ENCODE assay signal across 8 mouse cellular contexts in the genomic region with DNA sequence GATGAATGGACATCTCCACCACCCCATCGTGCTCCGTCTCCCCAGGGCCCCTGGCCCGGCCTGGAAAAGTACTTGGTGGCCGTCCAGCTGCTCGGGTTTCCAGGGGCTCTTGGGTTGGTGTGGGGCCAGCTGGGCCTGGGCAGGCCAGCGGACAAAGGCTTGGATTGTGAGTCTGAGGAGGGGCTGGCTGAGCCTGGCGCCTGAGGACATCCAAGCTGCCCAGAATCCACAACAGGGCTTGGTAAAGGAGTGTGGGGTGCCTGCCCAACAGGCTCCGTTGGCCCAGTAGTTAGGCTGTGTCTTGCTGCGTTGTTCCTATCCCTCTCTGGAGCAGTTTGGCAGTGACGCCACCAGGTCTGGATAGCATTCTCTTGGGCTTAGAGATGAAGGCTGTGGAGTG. TPM values are rescaled to one million over a fixed set of nuclear protein-coding genes. Genes with fewer than 3 reads are reported as not detected.
A peak's percentile ranks its signal among the peaks of the same experiment; 100 is the strongest.
DNase-seq lines count a peak whose midpoint lies in the region; TF ChIP-seq lines count a peak whose summit lies in the region.

No protein-coding gene starts in this region.

- intact Hi-C loops in left cerebral cortex, postnatal 25 days (cut with DNase I): no loop called here

- no peaks in the 10 kb centered on the region for H3K27me3 ChIP-seq in ES-Bruce4 (ENCODE audit: control insufficient read depth, insufficient read depth, low read length, poor library complexity, severe bottlenecking)
- H3K27me3 ChIP-seq in cerebellum, adult 2 months (ENCODE audit: control insufficient read depth, insufficient read depth, low read length): no peaks in the 10 kb centered on the region

- H3K36me3 ChIP-seq in ES-Bruce4 (ENCODE audit: control insufficient read depth, insufficient read depth, low read length, poor library complexity, severe bottlenecking): no peaks in the 10 kb centered on the region

- 0 out of 2 replicates have a peak overlapping the region, but pooled peaks have one; percentile 9 for H3K4me3 ChIP-seq in ES-Bruce4 (ENCODE audit: low read depth, low read length)
- peak overlapping the region; percentile 22 for H3K4me3 ChIP-seq in cerebellum, adult 2 months (replicated peaks; ENCODE audit: insufficient read depth, low read depth, low read length)

- no peaks in the 10 kb centered on the region for H3K9me3 ChIP-seq in ES-Bruce4 (replicated peaks; ENCODE audit: control insufficient read depth, insufficient read depth, low read length, poor library complexity, severe bottlenecking)

- peak; percentile 61 to 75 for DNase-seq in cerebellum, adult 2 months
- peak; percentile 76 to 77 for DNase-seq in frontal cortex, postnatal 36 days (ENCODE audit: low spot score in 2 of 2)
- DNase-seq in left cerebral cortex, postnatal 25 days (ENCODE audit: low spot score in 2 of 2): peak; percentile 69 to 83
- peak; percentile 69 to 70 for DNase-seq in right cerebral cortex, adult 2 months (ENCODE audit: low spot score in 2 of 2)
- no peak for DNase-seq in lung, postnatal 14 days
- DNase-seq in kidney, postnatal 36 days: no peak
- DNase-seq in gastrocnemius, postnatal 25 days: no peak

- TF ChIP-seq POLR2A in ES-Bruce4 (IDR thresholded peaks at IDR 0.05; ENCODE audit: insufficient read depth, low read length): no peak
- no peak for TF ChIP-seq POLR2A in cerebellum, adult 2 months (IDR thresholded peaks at IDR 0.05; ENCODE audit: borderline replicate concordance, insufficient read depth, low read length)

- no peak overlapping the region for H3K9ac ChIP-seq in ES-Bruce4 (ENCODE audit: low read depth, poor library complexity, severe bottlenecking)

- no peaks in the 10 kb centered on the region for H3K4me1 ChIP-seq in ES-Bruce4 (ENCODE audit: control insufficient read depth, insufficient read depth, low read length)
- peaks cover 3% of the 10 kb centered on the region; the same call in 1 of the 2 replicates for H3K4me1 ChIP-seq in cerebellum, adult 2 months (ENCODE audit: control insufficient read depth, insufficient read depth, low read length)

- TF ChIP-seq CTCF in ES-Bruce4 (IDR thresholded peaks at IDR 0.05; ENCODE audit: low read depth, low read length): no peak
- no peak for TF ChIP-seq CTCF in cerebellum, adult 2 months (IDR thresholded peaks at IDR 0.05; ENCODE audit: borderline replicate concordance, insufficient read depth, low read depth, low read length)

- 15% methylated on average over 10 of the region's 10 CpGs for WGBS in cerebellum, adult 2 months

- H3K27ac ChIP-seq in ES-Bruce4 (ENCODE audit: insufficient read depth, low read length): no peak overlapping the region
- no peak overlapping the region for H3K27ac ChIP-seq in cerebellum, adult 2 months (ENCODE audit: insufficient read depth, low read length)

- TF ChIP-seq EP300 in ES-Bruce4 (IDR thresholded peaks at IDR 0.05; ENCODE audit: insufficient read depth, low read depth, low read length): no peak

RNA-seq across cellular contexts. Expression of a gene that starts 6.0 kb away (rescaled TPM):
- polyA plus RNA-seq in ES-Bruce4 (2011; ENCODE audit: insufficient read depth, insufficient read length, low read depth, missing spikeins): 6.0 and 6.9 TPM in 2 replicates
- polyA plus RNA-seq in cerebellum, adult 2 months (2012; rRNA removed): 138 and 172 TPM in 2 replicates
- total RNA-seq in left cerebral cortex, postnatal 25 days (2021): 10 to 100 TPM; 86.8 to 87.2 TPM
- under 1 TPM in 1 of 2 experiments, not detected in 1; 0.28 TPM for total RNA-seq in gastrocnemius, postnatal 25 days (2021)

RNA-seq across cellular contexts. Expression of a gene that starts 6.1 kb away (rescaled TPM):
- 12.5 and 13.3 TPM in 2 replicates for polyA plus RNA-seq in ES-Bruce4 (2011; ENCODE audit: insufficient read depth, insufficient read length, low read depth, missing spikeins)
- 226 and 240 TPM in 2 replicates for polyA plus RNA-seq in cerebellum, adult 2 months (2012; rRNA removed)
- 100 to 1,000 TPM; 133 to 134 TPM for total RNA-seq in left cerebral cortex, postnatal 25 days (2021)
- total RNA-seq in gastrocnemius, postnatal 25 days (2021): 1 to 10 TPM; 6.4 to 7.1 TPM

RNA-seq across cellular contexts. Expression of a gene that starts 14.5 kb away (rescaled TPM):
- 41.6 and 51.5 TPM in 2 replicates for polyA plus RNA-seq in ES-Bruce4 (2011; ENCODE audit: insufficient read depth, insufficient read length, low read depth, missing spikeins)
- 34.0 and 38.7 TPM in 2 replicates for polyA plus RNA-seq in cerebellum, adult 2 months (2012; rRNA removed)
- total RNA-seq in left cerebral cortex, postnatal 25 days (2021): 10 to 100 TPM; 26.9 to 28.0 TPM
- 10 to 100 TPM; 28.8 to 29.8 TPM for total RNA-seq in gastrocnemius, postnatal 25 days (2021)

RNA-seq across cellular contexts. Expression of a gene that starts 35.9 kb away (rescaled TPM):
- 0.17 and 0.22 TPM in 2 replicates for polyA plus RNA-seq in ES-Bruce4 (2011; ENCODE audit: insufficient read depth, insufficient read length, low read depth, missing spikeins)
- 0.30 and 0.33 TPM in 2 replicates for polyA plus RNA-seq in cerebellum, adult 2 months (2012; rRNA removed)
- total RNA-seq in left cerebral cortex, postnatal 25 days (2021): under 1 TPM; 0.28 to 0.37 TPM
- not detected for total RNA-seq in gastrocnemius, postnatal 25 days (2021)

RNA-seq across cellular contexts. Expression of a gene that starts 36.2 kb away (rescaled TPM):
- polyA plus RNA-seq in ES-Bruce4 (2011; ENCODE audit: insufficient read depth, insufficient read length, low read depth, missing spikeins): 45.9 and 60.3 TPM in 2 replicates
- polyA plus RNA-seq in cerebellum, adult 2 months (2012; rRNA removed): 31.8 and 36.0 TPM in 2 replicates
- 10 to 100 TPM; 11.2 to 14.9 TPM for total RNA-seq in left cerebral cortex, postnatal 25 days (2021)
- total RNA-seq in gastrocnemius, postnatal 25 days (2021): 10 to 100 TPM; 10.2 to 11.0 TPM

Comparison
In these comparisons a context has a peak if more than half of its experiments do, and no peak if none do; other contexts are left out.
1. DNase-seq: peak in cerebellum, adult 2 months (2 of 2), frontal cortex, postnatal 36 days (2 of 2), left cerebral cortex, postnatal 25 days (2 of 2) and right cerebral cortex, adult 2 months (2 of 2); none in lung, postnatal 14 days (single experiment), kidney, postnatal 36 days (0 of 2) and gastrocnemius, postnatal 25 days (single experiment).
2. RNA of a gene that starts 6.0 kb away (total RNA-seq): 86.8 to 87.2 TPM in left cerebral cortex, postnatal 25 days; 0.28 TPM in gastrocnemius, postnatal 25 days; every median in the first group is over 10 times any median in the second.
3. RNA of a gene that starts 6.1 kb away (total RNA-seq): 133 to 134 TPM in left cerebral cortex, postnatal 25 days; 6.4 to 7.1 TPM in gastrocnemius, postnatal 25 days; every median in the first group is over 10 times any median in the second.